Mouse (Mus musculus) heart, postnatal 0 days (tissue): ENCODE results near the gene Myo3b.

Source experiments
- CTCF ChIP-seq: IDR thresholded peaks from 2 replicates; pipeline ENCODE4 v1.5.1; 2016; ENCODE audit warnings: antibody characterized with exemption, control low read depth, low read depth
- EP300 ChIP-seq: IDR thresholded peaks from 2 replicates; pipeline ENCODE4 v1.6.1; 2016; ENCODE audit warnings: antibody characterized with exemption, low read depth

- TF ChIP-seq CTCF, result no peak
- no peak for TF ChIP-seq EP300
These were observed 131.5 kb downstream of the Myo3b start for GRCm38 (mm10) chr2:70170469-70170868.
